Mouse (Mus musculus) midbrain, embryonic 14.5 days (tissue): ENCODE results near the gene Smim14. TPM values are rescaled to one million over a fixed set of nuclear protein-coding genes. Genes with fewer than 3 reads are reported as not detected.
A peak's percentile ranks its signal among the peaks of the same experiment; 100 is the strongest.

Experiments used
- ATAC-seq: fragments of 200-750 bp; cut with Nextera tagmentation; 2 replicates; pipeline ENCODE4 v1.8.0; 2017; ENCODE audit warnings: moderate number of reproducible peaks, moderate library complexity; ENCODE audit not compliant: low FRiP score, low TSS enrichment
- DNase-seq: peaks from one replicate; pipeline ENCODE4 v3.0.0-alpha.2; 2015
- H3K27ac ChIP-seq: fragments of 300-500 bp; sonication (generic); replicated peaks from 2 replicates; pipeline ENCODE4 v1.5.1; 2014; ENCODE audit warnings: mild to moderate bottlenecking, low read depth, low read length, moderate library complexity
- H3K27me3 ChIP-seq: fragments of 300-500 bp; sonication (generic); 2 replicates; pipeline ENCODE4 v1.6.1; 2014; ENCODE audit warnings: low read length, control low read depth, mixed read lengths; ENCODE audit not compliant: control insufficient read depth, insufficient read depth
- H3K36me3 ChIP-seq: fragments of 300-500 bp; sonication (generic); 2 replicates; pipeline ENCODE4 v1.6.1; 2014; ENCODE audit warnings: low read length, control low read depth; ENCODE audit not compliant: control insufficient read depth, insufficient read depth
- H3K4me1 ChIP-seq: fragments of 300-500 bp; sonication (generic); 2 replicates; pipeline ENCODE4 v1.6.1; 2014; ENCODE audit warnings: mild to moderate bottlenecking, antibody characterized with exemption, low read length, control low read depth; ENCODE audit not compliant: control insufficient read depth, insufficient read depth
- H3K4me2 ChIP-seq: fragments of 300-500 bp; sonication (generic); 2 replicates; pipeline ENCODE4 v1.6.1; 2014; ENCODE audit warnings: mild to moderate bottlenecking, low read length, moderate library complexity
- H3K4me3 ChIP-seq: fragments of 300-500 bp; sonication (generic); replicated peaks from 2 replicates; pipeline ENCODE4 v1.5.1; 2014; ENCODE audit warnings: low read depth, low read length
- H3K9ac ChIP-seq: fragments of 300-500 bp; sonication (generic); replicated peaks from 2 replicates; pipeline ENCODE4 v1.6.1; 2014; ENCODE audit warnings: mild to moderate bottlenecking, low read length, moderate library complexity
- H3K9me3 ChIP-seq: fragments of 300-500 bp; sonication (generic); 2 replicates; pipeline ENCODE4 v1.6.1; 2016; ENCODE audit warnings: low read length, control low read depth, mixed read lengths; ENCODE audit not compliant: control insufficient read depth
- WGBS: fragments of 180-500 bp; shearing (Covaris S2); extraction: QIAGEN DNeasy Blood & Tissue Kit; methylation state at CpG from one replicate; pipeline ENCODE4 v1.1.7; 2014; 5-methylcytosine and 5-hydroxymethylcytosine counted together
- polyA plus RNA-seq: library from polyadenylated mRNA; unstranded; fragments of >200 nt; fragmentation: Nextera tagmentation; extraction: Ambion mirVana; gene quantifications from 2 replicates; pipeline ENCODE4 v1.2.1, GENCODE M21; 2014

The Smim14 gene
- polyA plus RNA-seq, 1 experiment from 2014 or later, result 196 TPM

GRCm38 (mm10) chr5:65444981-65445380 lies 92.0 kb downstream of the Smim14 start:
- Histone ChIP-seq H3K27me3 (no peaks in the 10 kb centered on the region), H3K4me3 (no peak overlapping the region), H3K9ac (no peak overlapping the region), H3K36me3 (peaks cover 23% of the 10 kb centered on the region), H3K4me1 (no peaks in the 10 kb centered on the region), H3K27ac (no peak overlapping the region), H3K4me2 (no peak overlapping the region), H3K9me3 (no peaks in the 10 kb centered on the region)
- DNase-seq (peak; percentile 9), ATAC-seq (no peak)
- 83% methylated on average over 4 of the region's 6 CpGs for WGBS

- Histone ChIP-seq H3K4me2 (no peak overlapping the region), H3K9me3 (no peaks in the 10 kb centered on the region), H3K27ac (no peak overlapping the region), H3K4me1 (peaks cover 6% of the 10 kb centered on the region; the same call in 1 of the 2 replicates), H3K36me3 (no peaks in the 10 kb centered on the region), H3K4me3 (no peak overlapping the region), H3K27me3 (no peaks in the 10 kb centered on the region), H3K9ac (no peak overlapping the region)
- DNase-seq (no peak), ATAC-seq (no peak)
Measured at GRCm38 (mm10) chr5:65438041-65438440, 98.9 kb downstream of the Smim14 start.

GRCm38 (mm10) chr5:65435806-65436561 lies 101.0 kb downstream of the Smim14 start, which contains the start of gene Ugdh:
Gene Ugdh, minus strand, starts transcription at chr5:65435949.
- Histone ChIP-seq H3K27ac (peak within 1 kb of the TSS; percentile 83), H3K4me3 (peak within 1 kb of the TSS; percentile 78), H3K36me3 (no peaks in the 10 kb centered on the region), H3K27me3 (no peaks in the 10 kb centered on the region), H3K4me1 (peaks cover 6% of the 10 kb centered on the region; the same call in 1 of the 2 replicates), H3K4me2 (peak within 1 kb of the TSS; percentile 87), H3K9me3 (no peaks in the 10 kb centered on the region), H3K9ac (peak within 1 kb of the TSS; percentile 82)
- WGBS, result under 1% methylated on average over 51 of the region's 51 CpGs
- DNase-seq (peak; percentile 98), ATAC-seq (peak; percentile 98)

GRCm38 (mm10) chr5:65435363-65435805 lies 101.6 kb downstream of the Smim14 start:
- WGBS, result under 1% methylated on average over 47 of the region's 47 CpGs
- no peak for ATAC-seq

GRCm38 (mm10) chr5:65434471-65435362 lies 102.3 kb downstream of the Smim14 start:
- Histone ChIP-seq H3K27me3 (no peaks in the 10 kb centered on the region), H3K9me3 (no peaks in the 10 kb centered on the region), H3K27ac (peak overlapping the region; percentile 83), H3K4me3 (peak overlapping the region; percentile 78), H3K36me3 (no peaks in the 10 kb centered on the region), H3K4me1 (peaks cover 6% of the 10 kb centered on the region; the same call in 1 of the 2 replicates), H3K4me2 (peak overlapping the region; percentile 87), H3K9ac (peak overlapping the region; percentile 82)
- ATAC-seq (peak; percentile 18; the same call in 1 of the 2 replicates), DNase-seq (peak; percentile 63)
- WGBS, result 3% methylated on average over 15 of the region's 15 CpGs

More at GRCm38 (mm10) chr5:65435363-65435805, 101.6 kb downstream of the Smim14 start:
- no peaks in the 10 kb centered on the region for H3K36me3 ChIP-seq
- H3K9ac ChIP-seq, result peak overlapping the region; percentile 82
- H3K9me3 ChIP-seq, result no peaks in the 10 kb centered on the region
- DNase-seq, result peak; percentile 70
- peak overlapping the region; percentile 87 for H3K4me2 ChIP-seq
- no peaks in the 10 kb centered on the region for H3K27me3 ChIP-seq
- peak overlapping the region; percentile 78 for H3K4me3 ChIP-seq
- peak overlapping the region; percentile 83 for H3K27ac ChIP-seq
- H3K4me1 ChIP-seq, result peaks cover 6% of the 10 kb centered on the region; the same call in 1 of the 2 replicates

GRCm38 (mm10) chr5:65429441-65429840 lies 107.5 kb downstream of the Smim14 start:
- Histone ChIP-seq H3K9ac (no peak overlapping the region), H3K4me3 (no peak overlapping the region), H3K27ac (no peak overlapping the region), H3K36me3 (peaks cover 19% of the 10 kb centered on the region), H3K27me3 (no peaks in the 10 kb centered on the region), H3K4me2 (no peak overlapping the region), H3K4me1 (peaks cover 6% of the 10 kb centered on the region; the same call in 1 of the 2 replicates), H3K9me3 (no peaks in the 10 kb centered on the region)
- no peak for ATAC-seq
- WGBS, result 94% methylated on average over 5 of the region's 5 CpGs
- DNase-seq, result no peak

GRCm38 (mm10) chr5:65428321-65428720 lies 108.7 kb downstream of the Smim14 start:
- H3K4me3 ChIP-seq, result no peak overlapping the region
- H3K4me1 ChIP-seq, result no peaks in the 10 kb centered on the region
- H3K27ac ChIP-seq, result no peak overlapping the region
- no peaks in the 10 kb centered on the region for H3K27me3 ChIP-seq
- H3K36me3 ChIP-seq, result peaks cover 27% of the 10 kb centered on the region
- DNase-seq (no peak), ATAC-seq (no peak)
- no peak overlapping the region for H3K4me2 ChIP-seq
- no peaks in the 10 kb centered on the region for H3K9me3 ChIP-seq
- no peak overlapping the region for H3K9ac ChIP-seq
- 35% methylated on average over 4 of the region's 4 CpGs for WGBS

GRCm38 (mm10) chr5:65425251-65425650 lies 111.7 kb downstream of the Smim14 start:
- 95% methylated on average over 5 of the region's 5 CpGs for WGBS
- no peak overlapping the region for H3K9ac ChIP-seq
- no peak overlapping the region for H3K4me2 ChIP-seq
- no peak for ATAC-seq
- no peaks in the 10 kb centered on the region for H3K27me3 ChIP-seq
- peaks cover 57% of the 10 kb centered on the region for H3K36me3 ChIP-seq
- no peaks in the 10 kb centered on the region for H3K4me1 ChIP-seq
- DNase-seq, result no peak
- H3K4me3 ChIP-seq, result no peak overlapping the region
- H3K27ac ChIP-seq, result no peak overlapping the region
- H3K9me3 ChIP-seq, result no peaks in the 10 kb centered on the region
